Mouse (Mus musculus) heart, embryonic 13.5 days (tissue): ENCODE results near the gene Glis3. TPM values are rescaled to one million over a fixed set of nuclear protein-coding genes. Genes with fewer than 3 reads are reported as not detected.

Source experiments
- ATAC-seq: fragments of 200-750 bp; cut with Nextera tagmentation; 2 replicates; pipeline ENCODE4 v1.8.0; 2017; ENCODE audit warnings: moderate TSS enrichment; ENCODE audit not compliant: insufficient number of reproducible peaks, low FRiP score, low TSS enrichment; ENCODE audit errors: extremely low read depth
- H3K27ac ChIP-seq: fragments of 300-500 bp; sonication (generic); replicated peaks from 2 replicates; pipeline ENCODE4 v1.5.1; 2015; ENCODE audit warnings: moderate library complexity, mild to moderate bottlenecking, inconsistent platforms
- H3K27me3 ChIP-seq: fragments of 300-500 bp; sonication (generic); replicated peaks from 2 replicates; pipeline ENCODE4 v1.6.1; 2015; ENCODE audit warnings: mild to moderate bottlenecking, inconsistent platforms
- H3K36me3 ChIP-seq: fragments of 300-500 bp; sonication (generic); 2 replicates; pipeline ENCODE4 v1.6.1; 2015; ENCODE audit warnings: mild to moderate bottlenecking, inconsistent platforms
- H3K4me1 ChIP-seq: fragments of 300-500 bp; sonication (generic); 2 replicates; pipeline ENCODE4 v1.6.1; 2015; ENCODE audit warnings: inconsistent platforms
- H3K4me2 ChIP-seq: fragments of 300-500 bp; sonication (generic); 2 replicates; pipeline ENCODE4 v1.6.1; 2015; ENCODE audit warnings: inconsistent platforms, mild to moderate bottlenecking, moderate library complexity
- H3K4me3 ChIP-seq: fragments of 300-500 bp; sonication (generic); 2 replicates; pipeline ENCODE4 v1.5.1; 2015; ENCODE audit warnings: moderate library complexity, mild to moderate bottlenecking, inconsistent platforms
- H3K9ac ChIP-seq: fragments of 300-500 bp; sonication (generic); 2 replicates; pipeline ENCODE4 v1.6.1; 2015; ENCODE audit warnings: inconsistent platforms, mild to moderate bottlenecking, moderate library complexity
- H3K9me3 ChIP-seq: fragments of 300-500 bp; sonication (generic); 2 replicates; pipeline ENCODE4 v1.6.1; 2016; ENCODE audit warnings: inconsistent platforms
- WGBS: fragments of 180-500 bp; shearing (Covaris S2); methylation state at CpG from one replicate; pipeline ENCODE4 v1.1.7; 2015; ENCODE audit warnings: mixed read lengths; 5-methylcytosine and 5-hydroxymethylcytosine counted together
- polyA plus RNA-seq: library from polyadenylated mRNA; unstranded; fragments of >200 nt; fragmentation: Nextera tagmentation; extraction: Ambion mirVana; gene quantifications from 2 replicates; pipeline ENCODE4 v1.2.1, GENCODE M21; 2015

Glis3 gene
- polyA plus RNA-seq, 1 experiment from 2014 or later = 1.1 TPM

- 82% methylated on average over 13 of the region's 13 CpGs for WGBS
- H3K9ac ChIP-seq = no peak overlapping the region
- no peak overlapping the region for H3K4me2 ChIP-seq
- H3K4me1 ChIP-seq = no peaks in the 10 kb centered on the region
- no peaks in the 10 kb centered on the region for H3K9me3 ChIP-seq
- ATAC-seq = no peak
- H3K4me3 ChIP-seq = no peak overlapping the region
- H3K27ac ChIP-seq = no peak overlapping the region
- no peaks in the 10 kb centered on the region for H3K27me3 ChIP-seq
- no peaks in the 10 kb centered on the region for H3K36me3 ChIP-seq
Measured at GRCm38 (mm10) chr19:28529006-28529405, 150.9 kb downstream of the Glis3 start.

GRCm38 (mm10) chr19:28527446-28527845 is 152.4 kb downstream of the Glis3 start:
- Histone ChIP-seq H3K4me3 (no peak overlapping the region), H3K36me3 (no peaks in the 10 kb centered on the region), H3K27ac (no peak overlapping the region), H3K9ac (no peak overlapping the region), H3K9me3 (no peaks in the 10 kb centered on the region), H3K27me3 (no peaks in the 10 kb centered on the region), H3K4me2 (no peak overlapping the region), H3K4me1 (no peaks in the 10 kb centered on the region)
- 91% methylated on average over 5 of the region's 5 CpGs for WGBS
- no peak for ATAC-seq

GRCm38 (mm10) chr19:28525331-28525730 is 154.5 kb downstream of the Glis3 start:
- Histone ChIP-seq H3K4me2 (no peak overlapping the region), H3K9me3 (no peaks in the 10 kb centered on the region), H3K27me3 (no peaks in the 10 kb centered on the region), H3K9ac (no peak overlapping the region), H3K4me3 (no peak overlapping the region), H3K36me3 (no peaks in the 10 kb centered on the region), H3K27ac (no peak overlapping the region), H3K4me1 (no peaks in the 10 kb centered on the region)
- WGBS = 84% methylated on average over 3 of the region's 3 CpGs
- no peak for ATAC-seq

GRCm38 (mm10) chr19:28522289-28522688 is 157.6 kb downstream of the Glis3 start:
- WGBS = 76% methylated on average over 3 of the region's 3 CpGs

GRCm38 (mm10) chr19:28520761-28521181 is 159.1 kb downstream of the Glis3 start:
- no peaks in the 10 kb centered on the region for H3K27me3 ChIP-seq
- H3K36me3 ChIP-seq = no peaks in the 10 kb centered on the region
- no peaks in the 10 kb centered on the region for H3K9me3 ChIP-seq
- H3K4me2 ChIP-seq = no peak overlapping the region
- no peak overlapping the region for H3K9ac ChIP-seq
- H3K4me3 ChIP-seq = no peak overlapping the region
- H3K4me1 ChIP-seq = peaks cover 3% of the 10 kb centered on the region; the same call in 1 of the 2 replicates
- ATAC-seq = no peak
- WGBS = 66% methylated on average over 6 of the region's 6 CpGs
- H3K27ac ChIP-seq = no peak overlapping the region

More at GRCm38 (mm10) chr19:28522289-28522688, 157.6 kb downstream of the Glis3 start:
- no peak overlapping the region for H3K9ac ChIP-seq
- no peak overlapping the region for H3K4me2 ChIP-seq
- no peak overlapping the region for H3K4me3 ChIP-seq
- peaks cover 3% of the 10 kb centered on the region; the same call in 1 of the 2 replicates for H3K4me1 ChIP-seq
- H3K9me3 ChIP-seq = no peaks in the 10 kb centered on the region
- H3K27me3 ChIP-seq = no peaks in the 10 kb centered on the region
- H3K36me3 ChIP-seq = no peaks in the 10 kb centered on the region
- no peak overlapping the region for H3K27ac ChIP-seq
- no peak for ATAC-seq

- no peak for ATAC-seq
- Histone ChIP-seq H3K27me3 (no peaks in the 10 kb centered on the region), H3K4me1 (peaks cover 3% of the 10 kb centered on the region; the same call in 1 of the 2 replicates), H3K9me3 (no peaks in the 10 kb centered on the region), H3K27ac (no peak overlapping the region), H3K9ac (no peak overlapping the region), H3K36me3 (no peaks in the 10 kb centered on the region), H3K4me3 (no peak overlapping the region), H3K4me2 (no peak overlapping the region)
- WGBS = 89% methylated on average over 8 of the region's 8 CpGs
Measured at GRCm38 (mm10) chr19:28520128-28520745, 159.6 kb downstream of the Glis3 start.

GRCm38 (mm10) chr19:28519296-28519695 is 160.6 kb downstream of the Glis3 start:
- H3K4me1 ChIP-seq = peaks cover 3% of the 10 kb centered on the region; the same call in 1 of the 2 replicates
- no peak for ATAC-seq
- no peaks in the 10 kb centered on the region for H3K9me3 ChIP-seq
- 60% methylated on average over 3 of the region's 3 CpGs for WGBS
- H3K27me3 ChIP-seq = no peaks in the 10 kb centered on the region
- no peak overlapping the region for H3K9ac ChIP-seq
- H3K36me3 ChIP-seq = no peaks in the 10 kb centered on the region
- H3K4me2 ChIP-seq = no peak overlapping the region
- H3K27ac ChIP-seq = no peak overlapping the region
- H3K4me3 ChIP-seq = no peak overlapping the region

GRCm38 (mm10) chr19:28518846-28519245 is 161.0 kb downstream of the Glis3 start:
- Histone ChIP-seq H3K4me1 (peaks cover 3% of the 10 kb centered on the region; the same call in 1 of the 2 replicates), H3K9me3 (no peaks in the 10 kb centered on the region), H3K27me3 (no peaks in the 10 kb centered on the region), H3K4me2 (no peak overlapping the region), H3K9ac (no peak overlapping the region), H3K36me3 (no peaks in the 10 kb centered on the region), H3K27ac (no peak overlapping the region), H3K4me3 (no peak overlapping the region)
- WGBS = 77% methylated on average over 6 of the region's 6 CpGs
- no peak for ATAC-seq

GRCm38 (mm10) chr19:28518266-28518665 is 161.6 kb downstream of the Glis3 start:
- no peaks in the 10 kb centered on the region for H3K27me3 ChIP-seq
- H3K9ac ChIP-seq = no peak overlapping the region
- no peaks in the 10 kb centered on the region for H3K36me3 ChIP-seq
- H3K9me3 ChIP-seq = no peaks in the 10 kb centered on the region
- no peak for ATAC-seq
- no peak overlapping the region for H3K4me3 ChIP-seq
- H3K27ac ChIP-seq = no peak overlapping the region
- WGBS = 75% methylated on average over 5 of the region's 5 CpGs
- no peak overlapping the region for H3K4me2 ChIP-seq
- peaks cover 3% of the 10 kb centered on the region; the same call in 1 of the 2 replicates for H3K4me1 ChIP-seq

GRCm38 (mm10) chr19:28517464-28518080 is 162.3 kb downstream of the Glis3 start:
- no peak overlapping the region for H3K27ac ChIP-seq
- peaks cover 3% of the 10 kb centered on the region; the same call in 1 of the 2 replicates for H3K4me1 ChIP-seq
- H3K27me3 ChIP-seq = no peaks in the 10 kb centered on the region
- no peak overlapping the region for H3K9ac ChIP-seq
- no peaks in the 10 kb centered on the region for H3K36me3 ChIP-seq
- ATAC-seq = no peak
- no peaks in the 10 kb centered on the region for H3K9me3 ChIP-seq
- no peak overlapping the region for H3K4me2 ChIP-seq
- H3K4me3 ChIP-seq = no peak overlapping the region
- 53% methylated on average over 9 of the region's 9 CpGs for WGBS

GRCm38 (mm10) chr19:28516487-28516886 is 163.4 kb downstream of the Glis3 start:
- no peak overlapping the region for H3K4me2 ChIP-seq
- H3K9ac ChIP-seq = no peak overlapping the region
- ATAC-seq = no peak
- H3K9me3 ChIP-seq = no peaks in the 10 kb centered on the region
- H3K36me3 ChIP-seq = no peaks in the 10 kb centered on the region
- H3K27me3 ChIP-seq = no peaks in the 10 kb centered on the region
- peaks cover 3% of the 10 kb centered on the region; the same call in 1 of the 2 replicates for H3K4me1 ChIP-seq
- no peak overlapping the region for H3K4me3 ChIP-seq
- 79% methylated on average over 6 of the region's 6 CpGs for WGBS
- no peak overlapping the region for H3K27ac ChIP-seq

GRCm38 (mm10) chr19:28512475-28512874 is 167.4 kb downstream of the Glis3 start:
- Histone ChIP-seq H3K27me3 (no peaks in the 10 kb centered on the region), H3K4me3 (no peak overlapping the region), H3K4me2 (no peak overlapping the region), H3K9me3 (no peaks in the 10 kb centered on the region), H3K4me1 (no peaks in the 10 kb centered on the region), H3K27ac (no peak overlapping the region), H3K36me3 (no peaks in the 10 kb centered on the region), H3K9ac (no peak overlapping the region)
- WGBS = 83% methylated on average over 11 of the region's 11 CpGs
- ATAC-seq = no peak
